Mouse (Mus musculus) kidney, embryonic 15.5 days (tissue): ENCODE results near the gene Rab1b. TPM values are rescaled to one million over a fixed set of nuclear protein-coding genes. Genes with fewer than 3 reads are reported as not detected.
A peak's percentile ranks its signal among the peaks of the same experiment; 100 is the strongest.
"Not testable (repeated sequence)": the region's sequence is repeated elsewhere in the genome, so short reads cannot be mapped to it uniquely, and the experiment has no call there.

Experiments used
- ATAC-seq: fragments of 200-750 bp; cut with Nextera tagmentation; replicated peaks from 2 replicates; pipeline ENCODE4 v1.8.0; 2017; ENCODE audit warnings: moderate TSS enrichment; ENCODE audit not compliant: low FRiP score
- H3K27ac ChIP-seq: fragments of 300-500 bp; sonication (generic); 2 replicates; pipeline ENCODE4 v1.5.1; 2015; ENCODE audit warnings: mild to moderate bottlenecking, inconsistent platforms
- H3K27me3 ChIP-seq: fragments of 300-500 bp; sonication (generic); 2 replicates; pipeline ENCODE4 v1.6.1; 2015; ENCODE audit warnings: inconsistent platforms
- H3K36me3 ChIP-seq: fragments of 300-500 bp; sonication (generic); 2 replicates; pipeline ENCODE4 v1.6.1; 2015; ENCODE audit warnings: inconsistent platforms
- H3K4me1 ChIP-seq: fragments of 300-500 bp; sonication (generic); 2 replicates; pipeline ENCODE4 v1.6.1; 2015; ENCODE audit warnings: inconsistent platforms
- H3K4me2 ChIP-seq: fragments of 300-500 bp; sonication (generic); 2 replicates; pipeline ENCODE4 v1.6.1; 2015; ENCODE audit warnings: moderate library complexity, mild to moderate bottlenecking, inconsistent platforms
- H3K4me3 ChIP-seq: fragments of 300-500 bp; sonication (generic); replicated peaks from 2 replicates; pipeline ENCODE4 v1.5.1; 2015; ENCODE audit warnings: mild to moderate bottlenecking, inconsistent platforms
- H3K9ac ChIP-seq: fragments of 300-500 bp; sonication (generic); 2 replicates; pipeline ENCODE4 v1.6.1; 2015; ENCODE audit warnings: mild to moderate bottlenecking, inconsistent platforms
- H3K9me3 ChIP-seq: fragments of 300-500 bp; sonication (generic); replicated peaks from 2 replicates; pipeline ENCODE4 v1.6.1; 2016; ENCODE audit warnings: inconsistent platforms
- WGBS: fragments of 180-500 bp; shearing (Covaris S2); methylation state at CpG from one replicate; pipeline ENCODE4 v1.1.7; 2015; ENCODE audit warnings: mixed read lengths; 5-methylcytosine and 5-hydroxymethylcytosine counted together
- polyA plus RNA-seq: library from polyadenylated mRNA; unstranded; fragments of >200 nt; fragmentation: Nextera tagmentation; extraction: Ambion mirVana; gene quantifications from 2 replicates; pipeline ENCODE4 v1.2.1, GENCODE M21; 2015

Rab1b gene
- polyA plus RNA-seq, 1 experiment from 2014 or later = 290 TPM

GRCm38 (mm10) chr19:5094746-5095417 lies 12.0 kb downstream of the Rab1b start:
- Histone ChIP-seq H3K4me2 (peak overlapping the region; percentile 4; the same call in 1 of the 2 replicates), H3K4me1 (peaks cover 59% of the 10 kb centered on the region), H3K36me3 (peaks cover 40% of the 10 kb centered on the region), H3K27ac (no peak overlapping the region), H3K4me3 (no peak overlapping the region; the same call in 1 of the 2 replicates), H3K27me3 (0 out of 2 replicates have a peak, but pooled peaks cover 2% of the 10 kb centered on the region), H3K9ac (no peak overlapping the region), H3K9me3 (no peaks in the 10 kb centered on the region)
- 39% methylated on average over 11 of the region's 11 CpGs for whole genome bisulfite sequencing
- no peak for ATAC-seq

DNA sequence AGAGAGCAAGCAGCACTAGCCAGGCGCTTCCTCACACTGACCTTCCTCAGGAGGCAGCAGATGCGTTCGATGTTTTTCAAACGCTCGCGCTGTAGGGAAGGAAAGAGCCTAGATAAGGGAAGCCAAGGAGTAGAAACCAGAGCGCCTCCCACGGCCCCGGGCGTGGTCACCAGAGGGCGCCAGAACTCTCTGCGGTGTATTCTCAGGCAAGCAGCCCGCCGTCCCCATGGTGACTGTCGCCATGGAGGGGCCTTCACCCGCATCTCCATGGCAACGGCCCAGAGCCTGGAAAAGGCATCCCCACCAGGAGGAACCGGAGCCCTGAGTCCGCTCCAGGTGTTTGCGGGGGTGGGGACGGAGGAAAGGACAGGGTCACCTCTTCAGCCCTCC lies 12.6 kb downstream of the Rab1b start:
- Histone ChIP-seq H3K9ac (no peak overlapping the region), H3K27me3 (0 out of 2 replicates have a peak, but pooled peaks cover 2% of the 10 kb centered on the region), H3K27ac (no peak overlapping the region), H3K36me3 (peaks cover 37% of the 10 kb centered on the region), H3K4me1 (peaks cover 58% of the 10 kb centered on the region), H3K4me3 (no peak overlapping the region), H3K4me2 (peak overlapping the region; percentile 4; the same call in 1 of the 2 replicates), H3K9me3 (no peaks in the 10 kb centered on the region)
- peak; percentile 44 for ATAC-seq
- WGBS = under 1% methylated on average over 21 of the region's 21 CpGs

GRCm38 (mm10) chr19:5093481-5094242 lies 13.2 kb downstream of the Rab1b start:
- Histone ChIP-seq H3K27me3 (0 out of 2 replicates have a peak, but pooled peaks cover 2% of the 10 kb centered on the region), H3K4me2 (0 out of 2 replicates have a peak overlapping the region, but pooled peaks have one; percentile 4), H3K4me1 (peaks cover 57% of the 10 kb centered on the region), H3K36me3 (peaks cover 37% of the 10 kb centered on the region), H3K4me3 (no peak overlapping the region), H3K27ac (no peak overlapping the region), H3K9me3 (no peaks in the 10 kb centered on the region), H3K9ac (no peak overlapping the region)
- ATAC-seq = no peak
- WGBS = 73% methylated on average over 12 of the region's 12 CpGs

DNA sequence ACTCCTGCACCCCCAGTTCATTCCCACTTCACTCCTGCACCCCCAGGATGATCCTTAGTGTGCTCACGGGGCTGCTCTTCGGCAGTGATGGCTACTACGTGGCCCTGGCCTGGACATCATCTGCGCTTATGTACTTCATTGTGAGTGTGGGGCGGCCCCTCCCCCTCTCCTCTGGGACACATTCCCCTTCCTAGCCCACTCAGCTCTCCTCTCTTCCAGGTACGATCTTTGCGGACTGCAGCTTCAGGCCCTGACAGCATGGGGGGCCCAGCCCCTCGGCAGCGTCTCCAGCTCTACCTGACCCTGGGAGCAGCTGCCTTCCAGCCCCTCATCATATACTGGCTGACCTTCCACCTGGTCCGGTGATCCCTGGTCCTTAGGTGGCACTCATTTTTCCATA lies 14.8 kb downstream of the Rab1b start:
- Histone ChIP-seq H3K9me3 (no peaks in the 10 kb centered on the region), H3K36me3 (peaks cover 37% of the 10 kb centered on the region), H3K9ac (no peak overlapping the region), H3K27me3 (0 out of 2 replicates have a peak, but pooled peaks cover 2% of the 10 kb centered on the region), H3K4me2 (no peak overlapping the region), H3K4me3 (no peak overlapping the region), H3K27ac (no peak overlapping the region), H3K4me1 (peaks cover 48% of the 10 kb centered on the region)
- 87% methylated on average over 10 of the region's 10 CpGs for WGBS
- no peak for ATAC-seq

DNA sequence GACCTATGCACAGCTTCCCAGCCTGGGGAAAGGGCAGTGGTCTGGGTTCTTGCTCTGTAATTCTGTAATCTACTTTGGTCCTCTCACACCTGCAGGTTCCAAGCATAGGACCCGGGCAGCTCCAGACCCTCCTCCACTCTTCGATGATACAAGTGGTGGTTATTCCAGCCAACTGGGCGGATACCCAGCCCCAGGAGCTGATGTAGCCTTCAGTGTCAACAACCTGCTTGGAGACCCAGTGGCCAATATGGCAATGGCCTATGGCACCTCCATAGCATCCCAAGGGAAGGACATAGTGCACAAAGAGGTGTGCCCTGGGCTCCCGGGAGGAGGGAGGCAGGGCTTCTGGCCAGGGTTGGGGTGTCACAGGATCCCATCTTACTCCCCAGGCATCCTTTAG lies 17.5 kb downstream of the Rab1b start:
- no peak overlapping the region for H3K27ac ChIP-seq
- peak overlapping the region; percentile 83 for H3K9ac ChIP-seq
- ATAC-seq = no peak
- peaks cover 33% of the 10 kb centered on the region for H3K4me1 ChIP-seq
- peak overlapping the region; percentile 87 for H3K4me2 ChIP-seq
- H3K4me3 ChIP-seq = peak overlapping the region; percentile 90
- H3K9me3 ChIP-seq = no peaks in the 10 kb centered on the region
- peaks cover 37% of the 10 kb centered on the region for H3K36me3 ChIP-seq
- H3K27me3 ChIP-seq = peaks cover 23% of the 10 kb centered on the region
- 84% methylated on average over 4 of the region's 4 CpGs for WGBS

GRCm38 (mm10) chr19:5087884-5088728 lies 18.8 kb downstream of the Rab1b start, which contains the start of gene Yif1a:
Gene Yif1a, plus strand, starts transcription at chr19:5088538.
- Histone ChIP-seq H3K27ac (peak within 1 kb of the TSS; percentile 92), H3K4me1 (peaks cover 27% of the 10 kb centered on the region), H3K9ac (peak within 1 kb of the TSS; percentile 83), H3K27me3 (peaks cover 35% of the 10 kb centered on the region), H3K36me3 (peaks cover 34% of the 10 kb centered on the region), H3K9me3 (no peaks in the 10 kb centered on the region), H3K4me2 (peak within 1 kb of the TSS; percentile 87), H3K4me3 (peak within 1 kb of the TSS; percentile 90)
- WGBS = under 1% methylated on average over 58 of the region's 58 CpGs
- ATAC-seq = peak; percentile 92

DNA sequence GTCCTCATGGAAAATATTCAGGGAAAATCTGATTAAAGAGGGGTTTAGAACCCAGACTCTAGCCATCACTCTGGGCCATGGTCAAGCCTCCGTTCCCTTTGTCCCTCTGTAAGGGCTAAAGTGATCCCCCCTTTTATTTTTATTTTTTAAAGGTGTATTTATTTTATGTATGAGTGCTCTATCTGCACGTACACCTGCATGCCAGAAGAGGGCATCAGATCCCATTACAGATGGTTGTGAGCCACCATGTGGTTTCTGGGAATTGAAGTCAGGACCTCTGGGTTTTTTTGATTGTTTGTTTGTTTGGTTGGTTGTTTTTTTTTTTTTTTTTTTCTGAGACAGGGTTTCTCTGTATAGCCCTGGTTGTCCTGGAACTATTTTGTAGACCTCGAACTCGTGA lies 20.3 kb downstream of the Rab1b start:
- H3K4me2 ChIP-seq, H3K9ac ChIP-seq, H3K9me3 ChIP-seq, H3K27ac ChIP-seq, ATAC-seq, H3K4me3 ChIP-seq: not testable (repeated sequence)
- peaks cover 51% of the 10 kb centered on the region for H3K27me3 ChIP-seq
- peaks cover 27% of the 10 kb centered on the region for H3K4me1 ChIP-seq
- 56% methylated on average over 4 of the region's 4 CpGs for WGBS
- peaks cover 19% of the 10 kb centered on the region for H3K36me3 ChIP-seq

DNA sequence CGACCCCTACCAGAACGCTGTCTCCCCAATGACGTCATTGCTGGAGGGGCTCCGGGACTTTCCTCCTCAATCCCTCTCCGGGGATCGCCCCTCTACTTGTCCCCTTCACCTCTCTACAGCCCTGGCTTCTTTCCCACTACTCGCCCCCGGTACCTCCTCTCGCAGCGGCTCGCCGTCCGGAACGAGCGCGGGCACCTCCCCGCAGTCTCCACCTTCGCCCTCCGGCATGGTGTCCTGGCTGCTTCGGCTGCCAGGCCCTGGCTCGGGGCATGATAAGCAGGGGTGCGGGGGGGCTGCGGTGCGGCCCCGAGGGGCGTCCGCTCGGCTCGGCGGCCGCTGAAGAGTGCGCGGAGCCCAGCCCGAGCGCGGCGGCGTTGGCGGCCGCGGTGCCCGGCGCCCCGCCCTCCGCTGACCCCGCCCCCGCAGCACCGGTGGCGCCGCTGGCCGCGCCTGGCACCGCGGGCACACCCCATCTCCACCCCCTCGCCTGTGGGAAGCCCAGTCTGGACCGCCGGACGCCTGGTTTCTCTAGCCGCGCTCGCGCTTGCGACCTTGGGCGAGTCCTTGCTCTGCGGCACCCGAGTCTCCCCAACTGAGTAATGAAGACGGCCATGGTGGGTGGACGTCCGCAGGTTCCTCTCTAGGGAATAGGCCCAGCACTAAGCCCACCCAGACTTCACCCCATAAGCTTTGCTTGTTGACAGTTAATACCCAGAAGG lies 21.6 kb downstream of the Rab1b start, which contains the start of gene Tmem151a:
Gene Tmem151a, minus strand, starts transcription at position 387 of the 719 bp plus-strand sequence.
- under 1% methylated on average over 65 of the region's 69 CpGs for whole genome bisulfite sequencing
- Histone ChIP-seq H3K9me3 (no peaks in the 10 kb centered on the region), H3K4me1 (peaks cover 27% of the 10 kb centered on the region), H3K9ac (peak within 1 kb of the TSS; percentile 39; the same call in 1 of the 2 replicates), H3K27ac (no peak within 1 kb of the TSS), H3K36me3 (peaks cover 6% of the 10 kb centered on the region; the same call in 1 of the 2 replicates), H3K4me2 (peak within 1 kb of the TSS; percentile 91), H3K4me3 (peak within 1 kb of the TSS; percentile 55), H3K27me3 (peaks cover 63% of the 10 kb centered on the region)
- no peak for ATAC-seq

DNA sequence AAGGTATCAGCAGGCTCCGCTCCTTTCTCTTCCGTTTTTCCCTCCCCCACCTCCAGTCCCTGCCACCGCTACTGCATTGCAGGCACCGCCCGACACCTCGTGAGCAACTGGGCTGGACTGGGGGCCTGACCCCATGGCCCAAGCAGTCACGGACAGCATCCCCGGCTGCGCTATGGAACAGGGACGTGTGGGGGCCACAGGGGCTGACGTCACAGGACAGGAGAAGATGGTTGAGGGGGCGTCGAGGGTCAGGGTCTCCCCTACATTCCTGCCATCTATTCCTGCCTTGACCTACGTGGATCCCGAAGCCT lies 22.1 kb downstream of the Rab1b start:
- H3K36me3 ChIP-seq = peaks cover 2% of the 10 kb centered on the region; the same call in 1 of the 2 replicates
- no peak overlapping the region for H3K27ac ChIP-seq
- no peaks in the 10 kb centered on the region for H3K9me3 ChIP-seq
- ATAC-seq = no peak
- peak overlapping the region; percentile 91 for H3K4me2 ChIP-seq
- 4% methylated on average over 15 of the region's 15 CpGs for WGBS
- peak overlapping the region; percentile 55 for H3K4me3 ChIP-seq
- peaks cover 27% of the 10 kb centered on the region for H3K4me1 ChIP-seq
- H3K27me3 ChIP-seq = peaks cover 68% of the 10 kb centered on the region
- peak overlapping the region; percentile 39; the same call in 1 of the 2 replicates for H3K9ac ChIP-seq

DNA sequence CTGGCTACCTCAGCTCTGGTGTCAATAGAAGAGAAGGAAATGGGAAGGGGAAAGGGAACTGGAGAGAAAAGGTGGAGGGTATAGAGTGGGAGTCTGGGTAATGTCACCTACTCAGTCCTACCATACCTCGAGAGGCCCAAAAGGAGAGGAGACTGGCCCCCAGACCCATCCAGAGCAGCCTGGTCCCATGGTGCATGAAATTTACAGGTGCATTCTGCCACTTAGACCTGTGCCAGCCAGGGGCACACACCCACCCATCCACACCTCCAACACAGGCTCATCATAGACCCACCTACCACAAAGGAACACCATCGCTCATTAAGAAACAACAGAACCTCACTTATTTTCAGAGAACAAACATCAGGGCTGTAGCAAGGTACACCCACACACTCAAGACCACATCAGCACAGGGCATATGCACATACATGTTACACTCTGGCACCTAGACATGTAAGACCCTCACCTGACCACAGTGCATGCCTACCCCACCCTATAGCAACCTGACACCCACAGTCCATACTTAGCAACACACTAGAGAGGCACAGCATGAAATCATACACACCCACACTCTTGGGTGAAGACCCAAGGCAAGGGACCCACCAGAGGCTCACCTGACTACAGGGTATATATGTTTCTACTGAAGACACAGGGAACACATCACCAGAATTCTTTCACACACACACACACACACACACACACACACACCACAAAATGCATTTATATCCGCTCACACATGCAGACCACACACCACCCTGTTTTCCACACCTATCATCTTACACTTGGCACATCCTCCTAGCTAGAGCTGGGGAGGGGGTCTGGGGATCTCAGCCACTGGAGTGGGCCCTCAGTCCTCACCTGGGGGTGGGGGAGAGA lies 22.7 kb downstream of the Rab1b start:
- 76% methylated on average over 3 of the region's 3 CpGs for WGBS
- Histone ChIP-seq H3K4me2 (peak overlapping the region; percentile 91; the same call in 1 of the 2 replicates), H3K9me3 (no peaks in the 10 kb centered on the region), H3K27me3 (peaks cover 74% of the 10 kb centered on the region), H3K4me3 (peak overlapping the region; percentile 55), H3K27ac (no peak overlapping the region), H3K36me3 (no peaks in the 10 kb centered on the region), H3K4me1 (peaks cover 24% of the 10 kb centered on the region), H3K9ac (no peak overlapping the region)
- no peak for ATAC-seq
